Mouse (Mus musculus) megakaryocyte, embryonic 14.5 days (primary cell): ENCODE results near the gene Nnmt.

Experiments
- FLI1 ChIP-seq: IDR thresholded peaks from 2 replicates; pipeline ENCODE4 v1.6.1; 2012; ENCODE audit warnings: low read length, inconsistent platforms, mixed read lengths
- GATA1 ChIP-seq: IDR thresholded peaks from 3 replicates; pipeline ENCODE4 v1.6.1; 2012; ENCODE audit warnings: mixed read lengths, low read length, inconsistent platforms, borderline replicate concordance

- no peak for TF ChIP-seq GATA1
- TF ChIP-seq FLI1, result no peak
These were observed 4.8 kb upstream of the Nnmt start for GRCm38 (mm10) chr9:48609734-48610133.
